Mouse (Mus musculus): Measurements from ENCODE around the gene Atad5. TPM values are rescaled to one million over a fixed set of nuclear protein-coding genes. Genes with fewer than 3 reads are reported as not detected.
A peak's percentile ranks its signal among the peaks of the same experiment; 100 is the strongest.

Gene Atad5
- polyA plus RNA-seq, 1 experiment from 2014 or later: 19.9 TPM

DNA sequence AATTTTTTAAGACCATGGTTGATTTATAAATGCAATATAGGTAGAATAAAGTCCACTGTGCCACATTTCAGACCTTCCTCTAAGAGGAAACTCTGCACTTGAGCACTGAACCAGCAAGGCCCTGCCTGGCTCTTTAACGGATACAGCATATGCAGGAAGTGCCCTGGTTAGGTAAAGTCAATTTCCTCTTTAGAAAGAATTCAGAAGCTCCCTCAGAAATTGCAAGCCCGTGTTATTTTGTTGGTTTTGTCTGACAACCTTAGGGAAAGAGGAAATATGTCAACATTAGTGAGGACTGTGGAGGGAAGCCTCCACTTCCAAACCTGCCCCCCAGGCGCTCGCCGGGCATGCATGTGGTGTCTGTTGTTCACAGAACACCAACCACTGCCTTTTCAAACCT lies 21.6 kb upstream of the Atad5 start:
- Histone ChIP-seq H3K4me1 (replicated peaks) (no peaks in the 10 kb centered on the region), H3K4me2 (no peak overlapping the region), H3K9me3 (no peaks in the 10 kb centered on the region), H3K27ac (no peak overlapping the region), H3K36me3 (no peaks in the 10 kb centered on the region), H3K9ac (replicated peaks) (no peak overlapping the region), H3K4me3 (replicated peaks) (no peak overlapping the region), H3K27me3 (no peaks in the 10 kb centered on the region)
- no peak for ATAC-seq (ENCODE audit: insufficient number of reproducible peaks, insufficient read depth, low FRiP score, low TSS enrichment, low read depth)
- WGBS: 87% methylated on average over 5 of the region's 5 CpGs

DNA sequence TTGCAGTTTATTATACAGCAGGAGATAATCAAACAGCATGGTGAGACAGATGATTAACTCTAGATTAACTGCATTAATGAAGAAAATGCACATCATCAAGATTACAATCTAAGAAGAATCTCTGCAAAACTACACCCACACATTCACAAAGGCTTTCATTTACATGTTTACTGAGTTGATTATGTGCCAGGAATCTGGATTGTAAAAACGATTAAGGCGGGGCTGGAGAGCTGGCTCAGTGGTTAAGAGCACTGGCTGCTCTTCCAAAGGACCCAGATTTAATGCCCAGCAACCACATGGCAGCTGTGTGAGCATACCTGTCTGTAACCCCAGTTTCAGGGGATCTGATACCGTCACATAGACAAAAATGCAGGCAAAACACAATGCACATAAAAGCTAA lies 19.4 kb upstream of the Atad5 start:
- Histone ChIP-seq H3K9me3 (no peaks in the 10 kb centered on the region), H3K4me2 (no peak overlapping the region), H3K9ac (replicated peaks) (no peak overlapping the region), H3K4me1 (replicated peaks) (no peaks in the 10 kb centered on the region), H3K27ac (no peak overlapping the region), H3K27me3 (no peaks in the 10 kb centered on the region), H3K4me3 (replicated peaks) (no peak overlapping the region), H3K36me3 (0 out of 2 replicates have a peak, but pooled peaks cover 5% of the 10 kb centered on the region)
- 82% methylated on average over 3 of the region's 3 CpGs for WGBS
- ATAC-seq (ENCODE audit: insufficient number of reproducible peaks, insufficient read depth, low FRiP score, low TSS enrichment, low read depth): no peak

DNA sequence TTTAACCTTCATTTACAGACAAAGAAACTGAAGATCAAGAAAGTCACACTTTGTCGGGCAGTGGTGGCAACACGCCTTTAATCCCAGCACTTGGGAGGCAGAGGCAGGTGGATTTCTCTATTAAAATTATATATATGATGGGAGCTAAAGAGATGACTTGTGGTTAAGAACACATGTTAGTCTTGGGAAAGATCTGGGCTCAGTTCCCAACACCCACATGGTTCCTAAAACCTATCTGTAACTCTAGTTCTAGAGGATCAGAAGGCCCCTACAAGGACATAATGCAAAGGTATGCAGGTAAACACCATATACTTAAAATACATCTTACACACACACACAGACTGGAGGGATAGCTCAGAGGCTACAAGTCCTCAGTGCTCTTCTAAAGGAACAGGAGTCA lies 18.2 kb upstream of the Atad5 start:
- Histone ChIP-seq H3K27ac (no peak overlapping the region), H3K36me3 (peaks cover 6% of the 10 kb centered on the region; the same call in 1 of the 2 replicates), H3K4me3 (replicated peaks) (no peak overlapping the region), H3K9ac (replicated peaks) (no peak overlapping the region), H3K9me3 (no peaks in the 10 kb centered on the region), H3K27me3 (no peaks in the 10 kb centered on the region), H3K4me1 (replicated peaks) (no peaks in the 10 kb centered on the region), H3K4me2 (no peak overlapping the region)
- WGBS: 100% methylated on average over 2 of the region's 2 CpGs
- ATAC-seq (ENCODE audit: insufficient number of reproducible peaks, insufficient read depth, low FRiP score, low TSS enrichment, low read depth): no peak

DNA sequence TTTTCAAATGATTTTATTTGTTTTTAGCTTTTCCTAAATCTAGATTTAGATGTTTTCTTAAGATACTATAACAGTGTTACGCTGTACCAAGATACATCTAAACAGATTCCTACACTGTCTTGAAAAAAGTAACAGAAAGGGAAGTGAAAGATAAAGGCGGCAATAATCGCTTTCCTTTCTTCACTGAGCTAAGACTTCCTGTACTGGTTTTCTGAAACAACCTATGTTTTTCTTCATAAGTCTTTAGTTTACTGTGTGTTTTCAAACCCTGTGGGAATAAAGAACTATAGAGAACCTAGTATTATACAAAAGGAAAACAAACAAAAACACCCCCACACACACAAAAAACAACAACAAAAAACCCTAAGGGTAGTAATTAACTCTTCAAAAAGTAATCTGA lies 16.8 kb upstream of the Atad5 start:
- Histone ChIP-seq H3K9me3 (no peaks in the 10 kb centered on the region), H3K36me3 (peaks cover 8% of the 10 kb centered on the region; the same call in 1 of the 2 replicates), H3K4me2 (no peak overlapping the region), H3K27me3 (no peaks in the 10 kb centered on the region), H3K9ac (replicated peaks) (no peak overlapping the region), H3K27ac (no peak overlapping the region), H3K4me1 (replicated peaks) (no peaks in the 10 kb centered on the region), H3K4me3 (replicated peaks) (no peak overlapping the region)
- ATAC-seq (ENCODE audit: insufficient number of reproducible peaks, insufficient read depth, low FRiP score, low TSS enrichment, low read depth): no peak
- WGBS: 97% methylated on average over 3 of the region's 3 CpGs

DNA sequence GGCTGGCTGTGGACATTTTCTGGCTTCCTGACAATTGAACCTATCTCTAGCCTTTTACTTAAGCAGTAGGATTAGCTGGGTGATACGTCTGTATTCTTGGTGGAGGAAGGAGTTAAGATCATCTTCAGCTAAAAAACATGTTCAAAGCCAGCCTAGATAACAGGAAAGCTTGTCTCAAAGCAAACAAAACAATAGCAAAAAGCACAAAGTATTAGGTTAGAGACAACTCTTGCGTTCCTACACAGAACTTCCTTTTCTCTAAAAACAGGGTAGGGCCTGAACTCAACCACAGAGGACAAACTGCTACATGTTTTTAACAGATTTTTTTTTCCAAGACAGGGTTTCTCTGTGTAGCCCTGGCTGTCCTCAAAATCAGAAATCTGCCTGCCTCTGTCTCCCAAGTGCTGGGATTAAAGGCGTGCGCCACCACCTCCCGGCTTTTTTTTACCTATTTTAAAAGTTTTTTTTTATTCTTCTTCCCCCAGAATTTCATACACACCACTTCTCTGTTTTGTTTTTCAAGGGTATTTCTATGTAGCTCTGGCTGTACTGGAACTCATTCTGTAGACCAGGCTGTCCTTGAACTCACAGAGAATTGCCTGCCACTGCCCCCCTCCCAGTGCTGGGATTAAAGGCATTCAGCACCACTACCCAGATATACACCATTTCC lies 13.5 kb upstream of the Atad5 start:
- Histone ChIP-seq H3K27ac (no peak overlapping the region), H3K4me1 (replicated peaks) (peaks cover 9% of the 10 kb centered on the region; the same call in 1 of the 2 replicates), H3K4me3 (replicated peaks) (no peak overlapping the region), H3K9ac (replicated peaks) (no peak overlapping the region), H3K36me3 (peaks cover 13% of the 10 kb centered on the region; the same call in 1 of the 2 replicates), H3K4me2 (no peak overlapping the region), H3K27me3 (no peaks in the 10 kb centered on the region), H3K9me3 (no peaks in the 10 kb centered on the region)
- no peak for ATAC-seq (ENCODE audit: insufficient number of reproducible peaks, insufficient read depth, low FRiP score, low TSS enrichment, low read depth)
- 93% methylated on average over 5 of the region's 5 CpGs for WGBS

DNA sequence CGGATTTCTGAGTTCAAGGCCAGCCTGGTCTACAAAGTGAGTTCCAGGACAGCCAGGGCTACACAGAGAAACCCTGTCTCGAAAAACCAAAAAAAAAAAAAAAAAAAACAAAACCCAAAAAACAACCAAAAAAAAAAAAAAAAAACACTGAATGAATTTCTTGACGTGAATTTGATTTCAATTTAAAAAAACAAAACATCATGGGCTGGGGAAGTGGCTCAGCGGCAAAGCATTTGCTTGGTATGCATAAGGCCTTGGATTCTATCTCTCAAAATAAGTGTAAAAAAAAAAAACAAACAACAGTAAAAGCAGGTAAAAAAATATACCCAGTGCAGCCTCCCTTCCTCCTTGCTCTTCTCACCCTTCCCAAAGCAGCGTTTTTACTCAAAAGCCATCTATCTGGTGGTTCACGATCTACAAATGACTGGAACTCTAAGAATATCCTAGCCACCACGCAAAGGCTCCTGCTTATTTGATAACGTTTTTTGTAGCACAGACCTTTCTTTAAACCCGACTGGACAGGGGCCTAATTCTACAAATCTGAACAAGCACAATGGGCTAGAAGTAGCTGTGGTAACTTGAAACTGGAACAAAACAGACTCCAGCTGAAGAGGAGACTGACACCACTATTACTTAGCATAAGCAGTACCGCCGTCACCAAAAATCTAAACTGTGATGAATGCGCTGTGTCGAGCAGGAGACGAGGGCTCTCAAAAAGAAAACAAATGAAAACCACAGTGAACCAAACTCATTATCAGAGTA lies 11.2 kb upstream of the Atad5 start:
- no peaks in the 10 kb centered on the region for H3K9me3 ChIP-seq
- H3K9ac ChIP-seq (replicated peaks): no peak overlapping the region
- 87% methylated on average over 14 of the region's 14 CpGs for WGBS
- H3K27me3 ChIP-seq: no peaks in the 10 kb centered on the region
- peaks cover 13% of the 10 kb centered on the region; the same call in 1 of the 2 replicates for H3K36me3 ChIP-seq
- no peak overlapping the region for H3K4me3 ChIP-seq (replicated peaks)
- peaks cover 13% of the 10 kb centered on the region; the same call in 1 of the 2 replicates for H3K4me1 ChIP-seq (replicated peaks)
- H3K27ac ChIP-seq: no peak overlapping the region
- no peak overlapping the region for H3K4me2 ChIP-seq
- ATAC-seq (ENCODE audit: insufficient number of reproducible peaks, insufficient read depth, low FRiP score, low TSS enrichment, low read depth): no peak

DNA sequence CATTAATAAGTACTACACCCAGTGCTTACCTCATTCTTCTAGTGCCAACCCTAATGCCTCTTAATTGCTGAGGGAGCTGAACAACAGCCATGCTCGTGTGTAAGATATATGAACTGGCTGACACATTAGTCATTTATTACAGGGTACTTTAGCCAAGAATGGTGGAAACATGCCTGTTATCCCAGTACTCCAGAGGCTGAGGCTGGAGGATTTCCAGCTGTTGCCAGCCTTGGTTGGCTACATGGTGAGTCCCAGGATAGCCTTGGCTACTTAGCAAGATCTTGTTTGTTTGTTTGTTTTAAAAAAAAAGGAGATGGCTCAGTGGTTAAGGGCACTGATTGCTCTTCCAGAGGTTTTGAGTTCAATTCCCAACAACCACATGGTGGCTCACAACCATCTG lies 10.4 kb upstream of the Atad5 start:
- H3K27me3 ChIP-seq: no peaks in the 10 kb centered on the region
- no peak overlapping the region for H3K4me3 ChIP-seq (replicated peaks)
- peaks cover 12% of the 10 kb centered on the region; the same call in 1 of the 2 replicates for H3K36me3 ChIP-seq
- no peak for ATAC-seq (ENCODE audit: insufficient number of reproducible peaks, insufficient read depth, low FRiP score, low TSS enrichment, low read depth)
- no peak overlapping the region for H3K4me2 ChIP-seq
- H3K9ac ChIP-seq (replicated peaks): no peak overlapping the region
- no peaks in the 10 kb centered on the region for H3K9me3 ChIP-seq
- WGBS: 17% methylated on average over 1 of the region's 1 CpGs
- H3K4me1 ChIP-seq (replicated peaks): peaks cover 13% of the 10 kb centered on the region; the same call in 1 of the 2 replicates
- H3K27ac ChIP-seq: no peak overlapping the region

DNA sequence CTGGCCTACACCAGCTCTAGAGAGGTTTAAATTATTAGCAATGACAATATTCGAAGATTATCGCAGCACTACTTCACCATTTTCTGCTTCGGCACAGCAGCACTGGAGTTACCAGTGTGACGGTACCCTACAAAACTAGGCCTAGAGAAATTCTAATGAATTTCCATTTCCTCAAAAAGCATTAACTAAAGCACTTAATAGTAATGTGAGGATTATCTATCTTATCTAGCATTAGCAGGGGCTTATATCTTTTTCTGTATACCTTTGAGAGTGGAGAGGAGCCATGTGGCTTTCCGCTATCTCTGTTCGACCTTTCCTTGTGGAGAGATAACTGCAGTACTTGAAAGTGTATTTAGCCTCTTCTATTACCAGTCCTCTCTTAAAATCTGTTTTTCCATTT lies 9.4 kb upstream of the Atad5 start:
- no peak overlapping the region for H3K27ac ChIP-seq
- peak overlapping the region; percentile 70 for H3K4me2 ChIP-seq
- peaks cover 13% of the 10 kb centered on the region; the same call in 1 of the 2 replicates for H3K4me1 ChIP-seq (replicated peaks)
- H3K4me3 ChIP-seq (replicated peaks): peak overlapping the region; percentile 91
- peaks cover 8% of the 10 kb centered on the region; the same call in 1 of the 2 replicates for H3K36me3 ChIP-seq
- H3K9me3 ChIP-seq: no peaks in the 10 kb centered on the region
- H3K27me3 ChIP-seq: no peaks in the 10 kb centered on the region
- WGBS: 75% methylated on average over 6 of the region's 6 CpGs
- peak overlapping the region; percentile 97 for H3K9ac ChIP-seq (replicated peaks)
- ATAC-seq (ENCODE audit: insufficient number of reproducible peaks, insufficient read depth, low FRiP score, low TSS enrichment, low read depth): no peak

DNA sequence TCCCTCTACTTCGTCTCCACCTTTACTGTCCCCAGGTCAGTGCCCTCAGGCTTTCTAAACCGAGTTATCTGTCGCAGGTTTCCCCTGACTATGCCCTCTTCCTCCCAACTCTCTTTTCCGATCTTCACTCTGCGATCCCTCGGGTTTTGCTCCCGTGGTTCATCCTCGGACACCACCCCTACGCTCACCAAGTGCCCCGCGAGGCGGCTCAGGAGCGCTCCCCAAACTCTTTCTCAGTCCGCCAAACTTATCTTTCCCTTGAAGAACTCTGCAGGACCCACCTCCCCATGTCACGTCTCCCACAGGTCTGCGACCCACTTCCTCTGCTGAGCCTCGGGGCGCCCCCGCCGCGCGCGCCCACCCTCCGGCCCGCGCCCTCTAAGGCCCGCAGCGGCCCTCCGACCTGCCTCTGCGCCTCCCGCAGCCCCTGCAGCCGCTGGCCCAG lies 8.8 kb upstream of the Atad5 start:
- peaks cover 8% of the 10 kb centered on the region; the same call in 1 of the 2 replicates for H3K36me3 ChIP-seq
- WGBS: under 1% methylated on average over 32 of the region's 32 CpGs
- H3K9ac ChIP-seq (replicated peaks): peak overlapping the region; percentile 97
- ATAC-seq (ENCODE audit: insufficient number of reproducible peaks, insufficient read depth, low FRiP score, low TSS enrichment, low read depth): peak; percentile 56
- H3K4me3 ChIP-seq (replicated peaks): peak overlapping the region; percentile 91
- no peaks in the 10 kb centered on the region for H3K27me3 ChIP-seq
- peaks cover 13% of the 10 kb centered on the region; the same call in 1 of the 2 replicates for H3K4me1 ChIP-seq (replicated peaks)
- H3K27ac ChIP-seq: peak overlapping the region; percentile 97
- H3K4me2 ChIP-seq: peak overlapping the region; percentile 70
- H3K9me3 ChIP-seq: no peaks in the 10 kb centered on the region

DNA sequence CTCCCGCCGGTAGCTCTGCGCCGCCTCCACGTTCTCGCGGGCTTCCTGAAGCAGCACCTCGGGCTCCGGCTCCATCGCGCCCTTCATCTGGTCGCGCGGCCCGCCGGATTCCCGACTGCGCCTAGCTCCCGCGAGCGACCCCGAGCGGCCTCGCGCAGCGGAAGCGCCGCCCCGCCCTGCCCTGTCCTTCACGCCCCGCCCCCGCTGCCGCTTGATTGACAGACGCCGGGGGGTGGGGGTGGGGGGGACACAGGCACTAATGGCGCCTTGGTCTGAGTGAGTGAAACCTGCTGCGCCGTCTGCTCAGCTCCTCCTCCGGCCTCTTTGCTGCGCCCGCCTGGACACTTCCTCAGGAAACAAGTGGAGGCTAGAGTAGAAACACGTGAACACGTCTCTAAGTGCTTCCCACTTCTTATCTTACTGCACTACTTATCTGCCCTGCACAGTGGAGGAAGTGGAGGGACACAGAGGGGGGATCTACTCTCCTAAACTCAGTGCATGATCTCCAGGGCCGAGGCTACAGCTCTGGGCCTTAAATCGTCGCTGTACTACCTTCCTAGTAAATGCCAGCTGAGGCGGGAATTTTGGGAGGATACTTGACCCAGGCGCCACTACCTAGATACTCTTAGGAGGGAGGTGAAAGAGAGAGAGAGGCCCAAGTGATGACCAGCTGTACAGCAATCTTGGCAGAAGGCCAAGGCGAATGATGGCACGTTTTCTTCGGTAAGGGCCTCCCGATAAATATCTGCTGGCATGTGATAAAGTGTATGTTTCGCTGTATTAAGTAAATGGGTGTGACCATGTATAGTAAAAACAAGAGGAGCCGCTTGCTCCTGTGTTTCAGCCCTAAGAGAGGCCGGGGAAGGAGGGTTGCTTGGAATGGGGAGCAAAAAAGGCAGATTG lies 8.1 kb upstream of the Atad5 start, which contains the start of gene Crlf3:
Gene Crlf3 (minus strand): TSS at position 166 of the 903 bp plus-strand sequence.
- peaks cover 7% of the 10 kb centered on the region; the same call in 1 of the 2 replicates for H3K36me3 ChIP-seq
- no peaks in the 10 kb centered on the region for H3K9me3 ChIP-seq
- peak within 1 kb of the TSS; percentile 97 for H3K9ac ChIP-seq (replicated peaks)
- WGBS: 8% methylated on average over 55 of the region's 55 CpGs
- peak within 1 kb of the TSS; percentile 97 for H3K27ac ChIP-seq
- no peaks in the 10 kb centered on the region for H3K27me3 ChIP-seq
- H3K4me2 ChIP-seq: peak within 1 kb of the TSS; percentile 70
- ATAC-seq (ENCODE audit: insufficient number of reproducible peaks, insufficient read depth, low FRiP score, low TSS enrichment, low read depth): peak; percentile 93
- H3K4me3 ChIP-seq (replicated peaks): peak within 1 kb of the TSS; percentile 91
- peaks cover 13% of the 10 kb centered on the region; the same call in 1 of the 2 replicates for H3K4me1 ChIP-seq (replicated peaks)
